Mouse (Mus musculus): Measurements from ENCODE around the gene Mtch1. TPM values are rescaled to one million over a fixed set of nuclear protein-coding genes. Genes with fewer than 3 reads are reported as not detected.

Gene Mtch1
- total and polyA plus RNA-seq, 3 experiments, result 143 to 233 (median 147) TPM

DNA sequence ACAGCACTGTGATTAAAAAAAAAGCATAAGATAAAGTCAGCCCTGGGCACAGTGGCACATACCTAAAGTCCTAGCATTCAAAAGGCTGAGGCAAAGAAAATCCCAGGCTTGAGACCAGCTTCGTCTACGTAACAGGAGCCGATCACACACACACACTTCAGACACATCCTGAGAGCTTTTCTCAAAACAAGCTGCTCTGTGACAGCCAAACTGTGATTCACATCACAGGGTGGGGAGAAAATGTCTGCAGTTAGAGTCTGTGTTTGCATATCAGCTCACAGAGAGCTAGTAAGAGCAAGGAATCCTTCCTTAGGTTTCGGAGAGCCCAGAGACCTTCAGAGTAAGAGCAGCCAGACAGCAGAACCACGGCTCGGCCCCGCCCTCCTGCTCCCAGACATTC lies 46.8 kb downstream of the Mtch1 start:
- no peaks in the 10 kb centered on the region for H3K27me3 ChIP-seq (ENCODE audit: control insufficient read depth in 1 of 2, insufficient read depth in 2 of 2, low read length in 2 of 2)
- H3K4me3 ChIP-seq (ENCODE audit: control insufficient read depth in 1 of 2, insufficient read depth in 1 of 2, low read depth in 2 of 2, low read length in 2 of 2), result no peak overlapping the region
- H3K36me3 ChIP-seq (ENCODE audit: control insufficient read depth in 1 of 2, insufficient read depth in 2 of 2, low read length in 2 of 2), result peaks cover 0 to 8% of the 10 kb centered on the region in 2 experiments; a peak in 2 of 4 replicates
- H3K9me3 ChIP-seq (replicated peaks; ENCODE audit: insufficient read depth, low read length), result no peaks in the 10 kb centered on the region
- H3K79me2 ChIP-seq (ENCODE audit: control insufficient read depth, insufficient read depth, low read length, poor library complexity), result no peaks in the 10 kb centered on the region
- no peaks in the 10 kb centered on the region for H3K4me1 ChIP-seq (ENCODE audit: control insufficient read depth in 1 of 2, insufficient read depth in 2 of 2, low read length in 2 of 2)
- no peak overlapping the region for H3K27ac ChIP-seq (ENCODE audit: control insufficient read depth, low read depth, low read length)
- no peak for DNase-seq (ENCODE audit: low read depth, low spot score)
- TF ChIP-seq SIN3A (IDR thresholded peaks at IDR 0.05; ENCODE audit: low read length), result no peak
- no peak for TF ChIP-seq ZNF384 (IDR thresholded peaks at IDR 0.05; ENCODE audit: low read depth, low read length)
- no peak for TF ChIP-seq EP300 (IDR thresholded peaks at IDR 0.05; ENCODE audit: low read depth in 1 of 2, low read length in 2 of 2)
- TF ChIP-seq ETS1 (IDR thresholded peaks at IDR 0.05; ENCODE audit: low read depth, low read length), result no peak
- no peak for TF ChIP-seq MAFK (IDR thresholded peaks at IDR 0.05; ENCODE audit: borderline replicate concordance, low read depth, low read length)
- no peak for TF ChIP-seq TBP (IDR thresholded peaks at IDR 0.05; ENCODE audit: low read depth, low read length)
- TF ChIP-seq MYB (IDR thresholded peaks at IDR 0.05; ENCODE audit: low read depth, low read length), result no peak
- no peak for TF ChIP-seq USF1 (IDR thresholded peaks at IDR 0.05; ENCODE audit: low read depth, low read length)
- TF ChIP-seq MEF2A (IDR thresholded peaks at IDR 0.05; ENCODE audit: extremely low read depth, insufficient replicate concordance, low read depth, low read length, poor library complexity, severe bottlenecking), result no peak
- no peak for TF ChIP-seq SMC3 (IDR thresholded peaks at IDR 0.05; ENCODE audit: low read depth, low read length)
- TF ChIP-seq ZKSCAN1 (IDR thresholded peaks at IDR 0.05; ENCODE audit: low read depth, low read length), result no peak
- no peak for TF ChIP-seq HCFC1 (IDR thresholded peaks at IDR 0.05; ENCODE audit: low read depth, low read length)
- no peak for TF ChIP-seq CHD2 (IDR thresholded peaks at IDR 0.05; ENCODE audit: low read length)
- TF ChIP-seq GATA1 (IDR thresholded peaks at IDR 0.05; ENCODE audit: low read depth, low read length), result no peak
- no peak for TF ChIP-seq TAL1 (IDR thresholded peaks at IDR 0.05; ENCODE audit: low read length)
- no peak for TF ChIP-seq RAD21 (IDR thresholded peaks at IDR 0.05; ENCODE audit: low read depth, low read length)
- no peak for TF ChIP-seq ELF1 (IDR thresholded peaks at IDR 0.05; ENCODE audit: low read depth, low read length)
- TF ChIP-seq KAT2A (conservative IDR thresholded peaks at IDR 0.05; ENCODE audit: low read depth, low read length), result no peak
- TF ChIP-seq POLR2AphosphoS5 (IDR thresholded peaks at IDR 0.05; ENCODE audit: borderline replicate concordance, low read depth, low read length), result no peak
- no peak overlapping the region for H3K9ac ChIP-seq (ENCODE audit: control insufficient read depth, low read depth, low read length, poor library complexity, severe bottlenecking)

- no peak overlapping the region for H3K27ac ChIP-seq (ENCODE audit: control insufficient read depth, low read depth, low read length)
- no peaks in the 10 kb centered on the region for H3K27me3 ChIP-seq (ENCODE audit: control insufficient read depth in 1 of 2, insufficient read depth in 2 of 2, low read length in 2 of 2)
- H3K9ac ChIP-seq (ENCODE audit: control insufficient read depth, low read depth, low read length, poor library complexity, severe bottlenecking), result no peak overlapping the region
- H3K4me1 ChIP-seq (ENCODE audit: control insufficient read depth in 1 of 2, insufficient read depth in 2 of 2, low read length in 2 of 2), result no peaks in the 10 kb centered on the region
- no peak for DNase-seq (ENCODE audit: low read depth, low spot score)
- no peak overlapping the region for H3K4me3 ChIP-seq (ENCODE audit: control insufficient read depth in 1 of 2, insufficient read depth in 1 of 2, low read depth in 2 of 2, low read length in 2 of 2)
- no peaks in the 10 kb centered on the region for H3K79me2 ChIP-seq (ENCODE audit: control insufficient read depth, insufficient read depth, low read length, poor library complexity)
- H3K9me3 ChIP-seq (replicated peaks; ENCODE audit: insufficient read depth, low read length), result no peaks in the 10 kb centered on the region
- H3K36me3 ChIP-seq (ENCODE audit: control insufficient read depth in 1 of 2, insufficient read depth in 2 of 2, low read length in 2 of 2), result peaks cover 0 to 10% of the 10 kb centered on the region in 2 experiments; a peak in 2 of 4 replicates
- TF ChIP-seq KAT2A (conservative IDR thresholded peaks at IDR 0.05; ENCODE audit: low read depth, low read length) (no peak), TCF12 (IDR thresholded peaks at IDR 0.05; ENCODE audit: low read depth, low read length) (no peak), CHD2 (IDR thresholded peaks at IDR 0.05; ENCODE audit: low read length) (no peak), NRF1 (IDR thresholded peaks at IDR 0.05; ENCODE audit: insufficient read depth, low read depth, low read length, poor library complexity, severe bottlenecking) (no peak)
Measured at GRCm38 (mm10) chr17:29299282-29299681, 48.5 kb downstream of the Mtch1 start.
